Mouse (Mus musculus) olfactory bulb, adult 2 months (tissue): ENCODE results near the gene Iqsec3.

Experiments used
- CTCF ChIP-seq: fragments of 200-500 bp; IDR thresholded peaks from 2 replicates; pipeline ENCODE4 v1.5.1; 2012; ENCODE audit warnings: low read depth, mild to moderate bottlenecking, low read length, moderate library complexity; ENCODE audit not compliant: insufficient read depth
- POLR2A ChIP-seq: fragments of 200-500 bp; IDR thresholded peaks from 2 replicates; pipeline ENCODE4 v1.6.1; 2012; ENCODE audit warnings: mild to moderate bottlenecking, low read depth, low read length, moderate library complexity; ENCODE audit not compliant: insufficient read depth

- no peak for TF ChIP-seq POLR2A
- no peak for TF ChIP-seq CTCF
Measured at GRCm38 (mm10) chr6:121328417-121328884, 145.0 kb downstream of the Iqsec3 start.
